Mouse (Mus musculus) embryonic facial prominence, embryonic 11.5 days (tissue): ENCODE measurements around the gene Rph3a. TPM values are rescaled to one million over a fixed set of nuclear protein-coding genes. Genes with fewer than 3 reads are reported as not detected.

Experiments
- ATAC-seq: fragments of 200-750 bp; cut with Nextera tagmentation; replicated peaks from 2 replicates; pipeline ENCODE4 v1.8.0; 2017; ENCODE audit warnings: low read depth; ENCODE audit not compliant: insufficient number of reproducible peaks, low FRiP score, low TSS enrichment
- DNase-seq: peaks from one replicate; pipeline ENCODE4 v3.0.0-alpha.2; 2015; ENCODE audit warnings: low spot score
- H3K27ac ChIP-seq: fragments of 300-500 bp; sonication (generic); replicated peaks from 2 replicates; pipeline ENCODE4 v1.5.1; 2014; ENCODE audit warnings: mild to moderate bottlenecking, low read depth, low read length, control low read depth
- H3K27me3 ChIP-seq: fragments of 300-500 bp; sonication (generic); 2 replicates; pipeline ENCODE4 v1.6.1; 2014; ENCODE audit warnings: mild to moderate bottlenecking, low read length, moderate library complexity, mixed read lengths; ENCODE audit not compliant: control insufficient read depth, insufficient read depth
- H3K36me3 ChIP-seq: fragments of 300-500 bp; sonication (generic); replicated peaks from 2 replicates; pipeline ENCODE4 v1.6.1; 2014; ENCODE audit warnings: low read depth, mild to moderate bottlenecking, low read length, moderate library complexity, mixed read lengths; ENCODE audit not compliant: control insufficient read depth, insufficient read depth
- H3K4me1 ChIP-seq: fragments of 300-500 bp; sonication (generic); 2 replicates; pipeline ENCODE4 v1.6.1; 2014; ENCODE audit warnings: low read length, mixed read lengths; ENCODE audit not compliant: control insufficient read depth, insufficient read depth
- H3K4me2 ChIP-seq: fragments of 300-500 bp; sonication (generic); 2 replicates; pipeline ENCODE4 v1.6.1; 2014; ENCODE audit warnings: low read depth, mild to moderate bottlenecking, control low read depth, low read length, moderate library complexity
- H3K4me3 ChIP-seq: fragments of 300-500 bp; sonication (generic); 2 replicates; pipeline ENCODE4 v1.5.1; 2014; ENCODE audit warnings: low read depth, low read length, control low read depth
- H3K9ac ChIP-seq: fragments of 300-500 bp; sonication (generic); replicated peaks from 2 replicates; pipeline ENCODE4 v1.6.1; 2014; ENCODE audit warnings: mild to moderate bottlenecking, control low read depth, low read length
- H3K9me3 ChIP-seq: fragments of 300-500 bp; sonication (generic); replicated peaks from 2 replicates; pipeline ENCODE4 v1.6.1; 2016; ENCODE audit warnings: mild to moderate bottlenecking, low read length, inconsistent platforms, mixed read lengths; ENCODE audit not compliant: control insufficient read depth
- whole genome bisulfite sequencing: fragments of 180-500 bp; shearing (Covaris S2); extraction: QIAGEN DNeasy Blood & Tissue Kit; methylation state at CpG from one replicate; pipeline ENCODE4 v1.1.7; 2014; 5-methylcytosine and 5-hydroxymethylcytosine counted together
- polyA plus RNA-seq: library from polyadenylated mRNA; unstranded; fragments of >200 nt; fragmentation: Nextera tagmentation; extraction: Ambion mirVana; gene quantifications from 2 replicates; pipeline ENCODE4 v1.2.1, GENCODE M21; 2014

Gene Rph3a
- polyA plus RNA-seq, 1 experiment from 2014 or later, result 0.21 TPM

- Histone ChIP-seq H3K9ac (no peak overlapping the region), H3K4me2 (no peak overlapping the region), H3K27ac (no peak overlapping the region), H3K36me3 (no peaks in the 10 kb centered on the region), H3K4me3 (no peak overlapping the region), H3K9me3 (no peaks in the 10 kb centered on the region), H3K4me1 (no peaks in the 10 kb centered on the region), H3K27me3 (no peaks in the 10 kb centered on the region)
- no peak for ATAC-seq
- no peak for DNase-seq
- WGBS, result 38% methylated on average over 17 of the region's 17 CpGs
Measured at GRCm38 (mm10) chr5:121003781-121004180, 6.1 kb downstream of the Rph3a start.

- no peaks in the 10 kb centered on the region for H3K4me1 ChIP-seq
- H3K27ac ChIP-seq, result no peak overlapping the region
- 32% methylated on average over 12 of the region's 12 CpGs for WGBS
- DNase-seq, result peak; percentile 11
- H3K36me3 ChIP-seq, result no peaks in the 10 kb centered on the region
- no peak overlapping the region for H3K4me2 ChIP-seq
- no peak overlapping the region for H3K9ac ChIP-seq
- H3K9me3 ChIP-seq, result no peaks in the 10 kb centered on the region
- no peaks in the 10 kb centered on the region for H3K27me3 ChIP-seq
- H3K4me3 ChIP-seq, result no peak overlapping the region
- no peak for ATAC-seq
Measured at GRCm38 (mm10) chr5:120999573-120999972, 10.3 kb downstream of the Rph3a start.

DNA sequence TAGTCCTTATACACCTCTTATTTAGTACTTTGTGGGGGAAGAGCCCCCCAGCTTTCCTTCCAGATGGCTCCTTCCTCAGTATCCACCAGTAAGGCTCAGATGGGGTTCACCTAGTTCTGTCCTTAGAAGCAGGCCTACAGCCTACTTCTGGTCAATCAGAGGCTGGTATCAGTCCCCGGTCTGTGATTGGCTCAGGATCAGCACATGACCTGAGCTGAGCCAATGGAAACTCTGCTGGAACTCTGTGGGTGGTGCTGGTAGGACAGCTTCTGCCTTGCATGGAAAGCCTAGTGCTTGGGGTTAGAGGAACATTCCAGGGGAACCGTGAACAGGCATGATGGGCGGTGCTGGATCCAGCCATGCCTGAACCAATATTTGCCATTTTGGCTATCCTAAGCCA is 21.5 kb downstream of the Rph3a start:
- H3K36me3 ChIP-seq, result no peaks in the 10 kb centered on the region
- H3K27me3 ChIP-seq, result no peaks in the 10 kb centered on the region
- WGBS, result 84% methylated on average over 3 of the region's 3 CpGs
- ATAC-seq, result no peak
- H3K27ac ChIP-seq, result no peak overlapping the region
- DNase-seq, result no peak
- no peaks in the 10 kb centered on the region for H3K9me3 ChIP-seq
- no peak overlapping the region for H3K9ac ChIP-seq
- no peaks in the 10 kb centered on the region for H3K4me1 ChIP-seq
- no peak overlapping the region for H3K4me2 ChIP-seq
- no peak overlapping the region for H3K4me3 ChIP-seq

- no peak overlapping the region for H3K27ac ChIP-seq
- WGBS, result 81% methylated on average over 1 of the region's 1 CpGs
- ATAC-seq, result no peak
- no peaks in the 10 kb centered on the region for H3K9me3 ChIP-seq
- H3K4me1 ChIP-seq, result no peaks in the 10 kb centered on the region
- no peaks in the 10 kb centered on the region for H3K27me3 ChIP-seq
- H3K4me3 ChIP-seq, result no peak overlapping the region
- H3K36me3 ChIP-seq, result no peaks in the 10 kb centered on the region
- no peak overlapping the region for H3K4me2 ChIP-seq
- no peak for DNase-seq
- no peak overlapping the region for H3K9ac ChIP-seq
Measured at GRCm38 (mm10) chr5:120983029-120983428, 26.9 kb downstream of the Rph3a start.

- H3K9me3 ChIP-seq, result no peaks in the 10 kb centered on the region
- H3K4me2 ChIP-seq, result no peak overlapping the region
- H3K4me1 ChIP-seq, result no peaks in the 10 kb centered on the region
- WGBS, result 92% methylated on average over 11 of the region's 11 CpGs
- ATAC-seq, result no peak
- DNase-seq, result no peak
- no peaks in the 10 kb centered on the region for H3K36me3 ChIP-seq
- H3K27ac ChIP-seq, result no peak overlapping the region
- H3K27me3 ChIP-seq, result no peaks in the 10 kb centered on the region
- H3K9ac ChIP-seq, result no peak overlapping the region
- H3K4me3 ChIP-seq, result no peak overlapping the region
Measured at GRCm38 (mm10) chr5:120981211-120981610, 28.7 kb downstream of the Rph3a start.

DNA sequence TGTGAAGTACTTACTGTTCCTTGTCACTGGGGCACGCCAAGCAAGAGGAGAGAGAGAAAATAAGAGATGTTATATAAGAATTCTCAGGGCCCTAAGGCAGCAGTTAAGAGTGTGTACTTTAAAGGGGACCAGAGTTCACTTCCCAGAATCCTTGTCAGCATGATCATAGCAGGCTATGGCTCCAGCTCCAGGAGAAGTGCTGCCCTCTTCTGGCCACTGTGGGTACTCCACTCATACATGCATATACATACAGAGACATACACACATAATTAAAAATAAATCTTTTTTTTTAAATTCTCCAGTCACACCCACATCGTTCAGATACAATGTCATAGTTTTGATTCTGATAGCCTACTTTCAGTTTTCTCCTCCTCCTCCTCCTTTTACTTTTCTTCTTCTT is 29.8 kb downstream of the Rph3a start:
- WGBS, result 86% methylated on average over 2 of the region's 2 CpGs
- Histone ChIP-seq H3K9ac (no peak overlapping the region), H3K27me3 (no peaks in the 10 kb centered on the region), H3K36me3 (no peaks in the 10 kb centered on the region), H3K4me3 (no peak overlapping the region), H3K27ac (no peak overlapping the region), H3K4me1 (no peaks in the 10 kb centered on the region), H3K4me2 (no peak overlapping the region), H3K9me3 (no peaks in the 10 kb centered on the region)
- DNase-seq (no peak), ATAC-seq (no peak)

DNA sequence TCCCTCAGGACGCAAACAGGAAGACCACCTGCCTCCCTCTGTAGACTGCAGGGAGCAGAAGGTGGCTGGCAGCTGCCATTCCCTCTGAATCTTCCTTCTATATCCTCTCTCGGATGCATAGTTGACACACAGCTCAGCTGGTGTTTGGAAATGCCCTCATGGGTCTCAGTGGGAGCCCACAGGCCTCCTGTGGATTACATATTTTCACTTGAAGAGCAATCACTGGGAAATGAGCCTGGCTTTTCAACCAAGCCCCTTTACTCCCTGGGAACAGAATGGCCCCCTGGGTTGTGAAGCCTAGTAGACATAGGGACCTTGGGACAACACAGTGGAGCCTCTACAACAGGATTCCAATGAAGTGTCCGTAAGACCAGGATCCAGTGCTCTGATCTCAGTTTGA is 33.8 kb downstream of the Rph3a start:
- Histone ChIP-seq H3K4me3 (no peak overlapping the region), H3K9ac (no peak overlapping the region), H3K9me3 (no peaks in the 10 kb centered on the region), H3K27me3 (no peaks in the 10 kb centered on the region), H3K4me2 (no peak overlapping the region), H3K27ac (no peak overlapping the region), H3K4me1 (no peaks in the 10 kb centered on the region), H3K36me3 (no peaks in the 10 kb centered on the region)
- DNase-seq, result no peak
- ATAC-seq, result no peak
- 43% methylated on average over 3 of the region's 3 CpGs for WGBS

DNA sequence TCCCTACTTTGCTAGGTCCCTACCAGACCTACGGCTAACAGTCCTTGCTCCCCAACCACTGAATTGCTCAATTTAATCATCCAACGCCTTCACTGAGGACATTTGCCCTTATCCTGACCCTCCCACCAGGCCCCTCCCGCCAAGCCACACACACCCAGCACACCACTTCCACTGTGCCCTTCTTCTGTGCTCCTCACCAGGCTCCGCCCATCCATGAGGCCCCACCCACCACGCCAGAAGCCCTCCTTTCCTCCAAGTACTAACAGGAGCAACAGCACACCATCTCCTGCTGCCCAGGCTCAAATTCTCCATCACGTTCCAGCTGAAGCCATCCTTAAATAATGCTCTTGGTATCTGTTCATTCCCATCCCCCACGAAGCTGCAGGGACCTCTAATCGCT is 35.4 kb downstream of the Rph3a start:
- no peak overlapping the region for H3K4me3 ChIP-seq
- WGBS, result 59% methylated on average over 8 of the region's 8 CpGs
- H3K27me3 ChIP-seq, result no peaks in the 10 kb centered on the region
- ATAC-seq, result no peak
- no peak for DNase-seq
- no peaks in the 10 kb centered on the region for H3K4me1 ChIP-seq
- H3K36me3 ChIP-seq, result no peaks in the 10 kb centered on the region
- no peaks in the 10 kb centered on the region for H3K9me3 ChIP-seq
- no peak overlapping the region for H3K4me2 ChIP-seq
- H3K27ac ChIP-seq, result no peak overlapping the region
- H3K9ac ChIP-seq, result no peak overlapping the region
